Mouse (Mus musculus) heart, embryonic 16.5 days (tissue): ENCODE results near the gene Hcn2. TPM values are rescaled to one million over a fixed set of nuclear protein-coding genes. Genes with fewer than 3 reads are reported as not detected.

ENCODE experiments used
- ATAC-seq: fragments of 200-750 bp; cut with Nextera tagmentation; replicated peaks from 2 replicates; pipeline ENCODE4 v1.8.0; 2017; ENCODE audit warnings: moderate number of reproducible peaks; ENCODE audit not compliant: insufficient read depth, low FRiP score; ENCODE audit errors: extremely low read depth
- H3K27ac ChIP-seq: fragments of 300-500 bp; sonication (generic); 2 replicates; pipeline ENCODE4 v1.5.1; 2014; ENCODE audit warnings: mild to moderate bottlenecking, low read length, control low read depth, moderate library complexity
- H3K27me3 ChIP-seq: fragments of 300-500 bp; sonication (generic); 2 replicates; pipeline ENCODE4 v1.6.1; 2014; ENCODE audit warnings: low read length, mixed read lengths; ENCODE audit not compliant: control insufficient read depth, insufficient read depth
- H3K36me3 ChIP-seq: fragments of 300-500 bp; sonication (generic); 2 replicates; pipeline ENCODE4 v1.6.1; 2014; ENCODE audit not compliant: control insufficient read depth, insufficient read depth
- H3K4me1 ChIP-seq: fragments of 300-500 bp; sonication (generic); 2 replicates; pipeline ENCODE4 v1.6.1; 2014; ENCODE audit warnings: low read length, mixed read lengths; ENCODE audit not compliant: control insufficient read depth, insufficient read depth
- H3K4me2 ChIP-seq: fragments of 300-500 bp; sonication (generic); 2 replicates; pipeline ENCODE4 v1.6.1; 2014; ENCODE audit warnings: low read depth, mild to moderate bottlenecking, control low read depth, low read length
- H3K4me3 ChIP-seq: fragments of 300-500 bp; sonication (generic); 2 replicates; pipeline ENCODE4 v1.5.1; 2014; ENCODE audit warnings: mild to moderate bottlenecking, control low read depth, low read length
- H3K9ac ChIP-seq: fragments of 300-500 bp; sonication (generic); 2 replicates; pipeline ENCODE4 v1.6.1; 2014; ENCODE audit warnings: low read length, control low read depth
- H3K9me3 ChIP-seq: fragments of 300-500 bp; sonication (generic); replicated peaks from 2 replicates; pipeline ENCODE4 v1.6.1; 2016; ENCODE audit warnings: low read length; ENCODE audit not compliant: control insufficient read depth
- WGBS: fragments of 180-500 bp; shearing (Covaris S2); extraction: QIAGEN DNeasy Blood & Tissue Kit; methylation state at CpG from one replicate; pipeline ENCODE4 v1.1.7; 2014; 5-methylcytosine and 5-hydroxymethylcytosine counted together
- polyA plus RNA-seq: library from polyadenylated mRNA; unstranded; fragments of >200 nt; fragmentation: Nextera tagmentation; extraction: Ambion mirVana; gene quantifications from 2 replicates; pipeline ENCODE4 v1.2.1, GENCODE M21; 2015

The Hcn2 gene
- polyA plus RNA-seq, 1 experiment from 2014 or later, result not detected

- Histone ChIP-seq H3K27me3 (no peaks in the 10 kb centered on the region), H3K9ac (no peak overlapping the region), H3K9me3 (no peaks in the 10 kb centered on the region), H3K27ac (peak overlapping the region; percentile 83), H3K4me3 (no peak overlapping the region), H3K4me1 (peaks cover 31% of the 10 kb centered on the region), H3K4me2 (no peak overlapping the region), H3K36me3 (peaks cover 42% of the 10 kb centered on the region)
- WGBS, result 61% methylated on average over 2 of the region's 2 CpGs
- no peak for ATAC-seq
Observed at GRCm38 (mm10) chr10:79686219-79686618, 30.2 kb upstream of the Hcn2 start.

- WGBS, result 45% methylated on average over 1 of the region's 1 CpGs
- ATAC-seq, result 0 out of 2 replicates have a peak, but pooled peaks have one; percentile 12
- H3K36me3 ChIP-seq, result peaks cover 42% of the 10 kb centered on the region
Observed at GRCm38 (mm10) chr10:79686691-79687090, 29.7 kb upstream of the Hcn2 start.

GRCm38 (mm10) chr10:79687513-79687912 lies 28.9 kb upstream of the Hcn2 start:
- Histone ChIP-seq H3K27me3 (no peaks in the 10 kb centered on the region), H3K27ac (peak overlapping the region; percentile 83), H3K9ac (no peak overlapping the region), H3K4me1 (peaks cover 31% of the 10 kb centered on the region), H3K9me3 (no peaks in the 10 kb centered on the region; the same call in 1 of the 2 replicates), H3K36me3 (peaks cover 42% of the 10 kb centered on the region), H3K4me3 (no peak overlapping the region), H3K4me2 (no peak overlapping the region)
- no peak for ATAC-seq
- 98% methylated on average over 6 of the region's 6 CpGs for WGBS

More at GRCm38 (mm10) chr10:79686691-79687090, 29.7 kb upstream of the Hcn2 start:
- peaks cover 31% of the 10 kb centered on the region for H3K4me1 ChIP-seq
- no peak overlapping the region for H3K4me3 ChIP-seq
- H3K9me3 ChIP-seq, result no peaks in the 10 kb centered on the region
- H3K27ac ChIP-seq, result peak overlapping the region; percentile 83
- peak overlapping the region; percentile 24; the same call in 1 of the 2 replicates for H3K4me2 ChIP-seq
- H3K27me3 ChIP-seq, result no peaks in the 10 kb centered on the region
- H3K9ac ChIP-seq, result peak overlapping the region; percentile 30; the same call in 1 of the 2 replicates

GRCm38 (mm10) chr10:79688720-79689119 lies 27.7 kb upstream of the Hcn2 start, which contains the start of gene Gzmm:
Gene Gzmm (plus strand): TSS chr10:79689020.
- H3K27me3 ChIP-seq, result no peaks in the 10 kb centered on the region
- H3K27ac ChIP-seq, result no peak within 1 kb of the TSS
- 80% methylated on average over 4 of the region's 4 CpGs for WGBS
- no peak within 1 kb of the TSS for H3K4me3 ChIP-seq
- no peak within 1 kb of the TSS for H3K4me2 ChIP-seq
- H3K4me1 ChIP-seq, result peaks cover 23% of the 10 kb centered on the region
- no peak for ATAC-seq
- H3K9me3 ChIP-seq, result no peaks in the 10 kb centered on the region; the same call in 1 of the 2 replicates
- H3K9ac ChIP-seq, result no peak within 1 kb of the TSS
- peaks cover 42% of the 10 kb centered on the region for H3K36me3 ChIP-seq

- Histone ChIP-seq H3K4me2 (no peak overlapping the region), H3K9me3 (no peaks in the 10 kb centered on the region; the same call in 1 of the 2 replicates), H3K4me1 (peaks cover 19% of the 10 kb centered on the region), H3K36me3 (peaks cover 42% of the 10 kb centered on the region), H3K9ac (no peak overlapping the region), H3K27ac (no peak overlapping the region), H3K27me3 (no peaks in the 10 kb centered on the region), H3K4me3 (no peak overlapping the region)
- WGBS, result 92% methylated on average over 3 of the region's 3 CpGs
- ATAC-seq, result no peak
Observed at GRCm38 (mm10) chr10:79689178-79689577, 27.3 kb upstream of the Hcn2 start.

- no peak overlapping the region for H3K4me2 ChIP-seq
- 93% methylated on average over 2 of the region's 2 CpGs for WGBS
- no peak for ATAC-seq
- H3K27ac ChIP-seq, result no peak overlapping the region
- peaks cover 23% of the 10 kb centered on the region for H3K36me3 ChIP-seq
- H3K9ac ChIP-seq, result no peak overlapping the region
- H3K9me3 ChIP-seq, result no peaks in the 10 kb centered on the region; the same call in 1 of the 2 replicates
- H3K4me3 ChIP-seq, result no peak overlapping the region
- H3K27me3 ChIP-seq, result no peaks in the 10 kb centered on the region
- H3K4me1 ChIP-seq, result peaks cover 26% of the 10 kb centered on the region
Observed at GRCm38 (mm10) chr10:79691986-79692548, 24.4 kb upstream of the Hcn2 start.

- 64% methylated on average over 12 of the region's 12 CpGs for WGBS
- Histone ChIP-seq H3K9ac (no peak overlapping the region), H3K4me2 (no peak overlapping the region), H3K27ac (peak overlapping the region; percentile 64), H3K9me3 (no peaks in the 10 kb centered on the region; the same call in 1 of the 2 replicates), H3K27me3 (no peaks in the 10 kb centered on the region), H3K36me3 (peaks cover 6% of the 10 kb centered on the region), H3K4me3 (no peak overlapping the region), H3K4me1 (peaks cover 24% of the 10 kb centered on the region)
- no peak for ATAC-seq
Observed at GRCm38 (mm10) chr10:79693580-79694378, 22.7 kb upstream of the Hcn2 start.

- H3K36me3 ChIP-seq, result peaks cover under 1% of the 10 kb centered on the region
- H3K9me3 ChIP-seq, result no peaks in the 10 kb centered on the region; the same call in 1 of the 2 replicates
- H3K4me3 ChIP-seq, result no peak overlapping the region
- no peak overlapping the region for H3K4me2 ChIP-seq
- 63% methylated on average over 6 of the region's 6 CpGs for WGBS
- H3K9ac ChIP-seq, result no peak overlapping the region
- peaks cover 24% of the 10 kb centered on the region for H3K4me1 ChIP-seq
- H3K27ac ChIP-seq, result peak overlapping the region; percentile 64
- ATAC-seq, result no peak
- no peaks in the 10 kb centered on the region for H3K27me3 ChIP-seq
Observed at GRCm38 (mm10) chr10:79694379-79694655, 22.1 kb upstream of the Hcn2 start.
